Mouse (Mus musculus): ENCODE results near the gene Myo1d. TPM values are rescaled to one million over a fixed set of nuclear protein-coding genes. Genes with fewer than 3 reads are reported as not detected.

The Myo1d gene
- polyA plus RNA-seq, 1 experiment from 2014 or later: 2.1 TPM

DNA sequence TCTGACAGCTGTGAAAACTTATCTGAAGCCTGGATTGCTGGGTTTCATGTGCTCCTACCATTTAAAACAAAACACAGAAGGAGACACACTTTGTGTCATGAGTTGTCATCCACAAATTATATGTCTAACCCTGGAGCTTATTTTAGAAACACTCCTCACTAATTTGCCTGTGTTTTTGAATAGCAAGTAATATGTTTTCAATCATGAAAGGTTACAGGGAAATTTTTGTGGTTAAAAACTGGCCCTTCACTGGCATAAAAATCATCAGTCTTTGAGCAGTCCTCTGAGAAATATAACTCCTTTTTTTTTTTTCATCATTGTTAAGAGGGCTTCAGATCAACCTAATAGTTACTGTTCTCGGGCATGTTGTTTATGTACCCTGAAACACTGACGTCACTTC, 25.6 kb downstream of the Myo1d start:
- 73% methylated on average over 2 of the region's 2 CpGs for WGBS
- no peak for ATAC-seq
- H3K27ac ChIP-seq (ENCODE audit: low read depth, low read length): no peak overlapping the region
- no peaks in the 10 kb centered on the region for H3K27me3 ChIP-seq (replicated peaks; ENCODE audit: control insufficient read depth, insufficient read depth, low read length)
- no peaks in the 10 kb centered on the region for H3K36me3 ChIP-seq (ENCODE audit: control insufficient read depth, insufficient read depth, low read length)
- no peaks in the 10 kb centered on the region for H3K9me3 ChIP-seq (ENCODE audit: control insufficient read depth, low read length)
- H3K4me2 ChIP-seq (ENCODE audit: low read length): no peak overlapping the region
- H3K4me3 ChIP-seq (ENCODE audit: low read length): no peak overlapping the region
- no peaks in the 10 kb centered on the region for H3K4me1 ChIP-seq (ENCODE audit: control insufficient read depth, insufficient read depth, low read depth, low read length)
- no peak overlapping the region for H3K9ac ChIP-seq (ENCODE audit: low read depth, low read length)

DNA sequence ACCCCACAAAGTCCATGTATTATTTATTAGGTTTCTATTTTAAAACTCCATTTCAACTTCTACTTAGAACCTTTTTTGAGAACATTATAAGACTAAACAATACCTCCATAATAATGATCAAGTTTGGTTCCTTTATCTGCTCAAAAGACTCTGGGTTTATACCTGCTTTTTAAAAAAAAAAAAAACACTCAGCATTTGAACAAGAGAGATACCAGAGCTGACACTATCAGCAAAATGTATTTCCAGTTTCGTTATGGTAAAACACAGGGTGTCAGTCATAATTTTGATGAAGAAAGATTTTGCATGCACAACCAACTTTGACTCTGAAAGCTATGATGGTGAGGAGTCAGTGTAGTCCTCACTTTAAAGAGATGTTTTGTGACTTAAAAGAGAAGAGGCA, 28.7 kb downstream of the Myo1d start:
- H3K27ac ChIP-seq (ENCODE audit: low read depth, low read length): no peak overlapping the region
- no peak overlapping the region for H3K4me3 ChIP-seq (ENCODE audit: low read length)
- no peak overlapping the region for H3K4me2 ChIP-seq (ENCODE audit: low read length)
- no peak for ATAC-seq
- no peaks in the 10 kb centered on the region for H3K36me3 ChIP-seq (ENCODE audit: control insufficient read depth, insufficient read depth, low read length)
- 93% methylated on average over 1 of the region's 1 CpGs for WGBS
- H3K4me1 ChIP-seq (ENCODE audit: control insufficient read depth, insufficient read depth, low read depth, low read length): no peaks in the 10 kb centered on the region
- no peaks in the 10 kb centered on the region for H3K9me3 ChIP-seq (ENCODE audit: control insufficient read depth, low read length)
- no peak overlapping the region for H3K9ac ChIP-seq (ENCODE audit: low read depth, low read length)
- no peaks in the 10 kb centered on the region for H3K27me3 ChIP-seq (replicated peaks; ENCODE audit: control insufficient read depth, insufficient read depth, low read length)

DNA sequence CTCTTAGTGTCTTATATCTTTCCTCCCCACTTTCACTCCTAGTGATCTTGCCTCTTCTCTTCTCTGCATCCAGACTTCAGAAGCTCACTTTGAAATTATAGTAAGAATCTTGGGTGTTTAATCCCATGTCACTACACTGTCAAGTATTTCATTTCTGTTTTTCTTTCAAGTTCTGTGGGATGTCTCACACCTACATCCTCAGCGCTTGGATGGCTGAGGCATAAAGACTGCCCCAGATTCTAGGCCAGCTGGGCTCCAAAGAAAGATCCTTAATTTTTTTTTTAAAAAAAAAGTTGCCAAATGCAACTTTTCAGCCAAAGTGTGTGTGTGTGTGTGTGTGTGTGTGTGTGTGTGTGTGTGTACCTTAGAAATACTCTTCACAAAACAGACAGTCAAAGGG, 30.6 kb downstream of the Myo1d start:
- no peak overlapping the region for H3K27ac ChIP-seq (ENCODE audit: low read depth, low read length)
- no peak overlapping the region for H3K9ac ChIP-seq (ENCODE audit: low read depth, low read length)
- 95% methylated on average over 1 of the region's 1 CpGs for WGBS
- H3K4me3 ChIP-seq (ENCODE audit: low read length): no peak overlapping the region
- no peaks in the 10 kb centered on the region for H3K4me1 ChIP-seq (ENCODE audit: control insufficient read depth, insufficient read depth, low read depth, low read length)
- no peak for ATAC-seq
- no peaks in the 10 kb centered on the region for H3K36me3 ChIP-seq (ENCODE audit: control insufficient read depth, insufficient read depth, low read length)
- no peaks in the 10 kb centered on the region for H3K27me3 ChIP-seq (replicated peaks; ENCODE audit: control insufficient read depth, insufficient read depth, low read length)
- no peaks in the 10 kb centered on the region for H3K9me3 ChIP-seq (ENCODE audit: control insufficient read depth, low read length)
- no peak overlapping the region for H3K4me2 ChIP-seq (ENCODE audit: low read length)

DNA sequence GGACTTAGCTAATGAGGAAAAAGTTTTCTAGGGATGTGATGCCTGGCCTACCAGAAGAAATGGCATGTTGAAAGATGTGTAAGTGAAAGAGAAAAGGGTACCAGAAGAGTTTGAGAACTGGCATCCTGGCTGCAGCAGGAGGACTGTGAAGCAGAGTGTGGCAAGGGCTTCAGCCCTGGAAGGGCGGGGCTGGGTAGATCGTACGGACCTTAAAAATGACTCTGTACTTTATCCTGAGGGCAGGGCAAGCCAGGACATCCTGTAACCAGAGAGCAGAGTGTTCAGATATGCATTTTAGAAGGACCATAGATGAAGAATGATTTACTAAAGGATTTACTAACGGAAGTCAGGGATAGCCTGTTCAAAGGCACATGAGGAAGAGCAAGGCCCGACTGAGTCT, 34.4 kb downstream of the Myo1d start:
- H3K4me1 ChIP-seq (ENCODE audit: control insufficient read depth, insufficient read depth, low read depth, low read length): no peaks in the 10 kb centered on the region
- no peaks in the 10 kb centered on the region for H3K27me3 ChIP-seq (replicated peaks; ENCODE audit: control insufficient read depth, insufficient read depth, low read length)
- WGBS: 94% methylated on average over 5 of the region's 5 CpGs
- ATAC-seq: no peak
- no peaks in the 10 kb centered on the region for H3K36me3 ChIP-seq (ENCODE audit: control insufficient read depth, insufficient read depth, low read length)
- H3K4me3 ChIP-seq (ENCODE audit: low read length): no peak overlapping the region
- no peaks in the 10 kb centered on the region for H3K9me3 ChIP-seq (ENCODE audit: control insufficient read depth, low read length)
- H3K4me2 ChIP-seq (ENCODE audit: low read length): no peak overlapping the region
- H3K9ac ChIP-seq (ENCODE audit: low read depth, low read length): no peak overlapping the region
- H3K27ac ChIP-seq (ENCODE audit: low read depth, low read length): no peak overlapping the region

DNA sequence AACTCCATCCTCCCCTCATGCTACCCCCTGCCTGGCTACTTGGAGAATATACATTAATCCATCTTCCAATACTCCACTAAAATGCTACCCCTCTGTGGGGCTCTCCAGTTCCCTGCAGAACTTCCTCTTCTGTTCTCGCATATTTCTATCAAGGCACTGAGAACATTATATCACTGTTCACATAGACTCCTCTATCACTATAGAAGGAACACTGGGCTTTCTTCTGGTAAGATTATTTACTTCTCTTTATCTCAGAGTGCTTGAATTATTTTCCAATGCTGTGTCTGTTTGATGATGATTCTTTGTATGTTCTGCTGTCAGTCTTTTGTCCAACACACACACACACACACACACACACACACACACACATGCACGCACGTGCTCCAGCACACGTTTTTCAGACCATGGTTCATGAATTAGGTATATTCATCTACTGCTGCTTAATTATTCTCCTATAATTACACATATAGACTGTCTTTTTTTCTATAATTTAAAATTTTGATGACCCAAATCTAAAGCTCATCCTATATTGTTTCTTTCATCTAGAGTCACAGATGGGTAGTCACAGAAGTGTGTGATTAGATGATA, 35.9 kb downstream of the Myo1d start:
- ATAC-seq: no peak
- H3K36me3 ChIP-seq (ENCODE audit: control insufficient read depth, insufficient read depth, low read length): no peaks in the 10 kb centered on the region
- H3K27me3 ChIP-seq (replicated peaks; ENCODE audit: control insufficient read depth, insufficient read depth, low read length): no peaks in the 10 kb centered on the region
- H3K27ac ChIP-seq (ENCODE audit: low read depth, low read length): no peak overlapping the region
- no peak overlapping the region for H3K4me2 ChIP-seq (ENCODE audit: low read length)
- no peak overlapping the region for H3K9ac ChIP-seq (ENCODE audit: low read depth, low read length)
- no peaks in the 10 kb centered on the region for H3K4me1 ChIP-seq (ENCODE audit: control insufficient read depth, insufficient read depth, low read depth, low read length)
- no peaks in the 10 kb centered on the region for H3K9me3 ChIP-seq (ENCODE audit: control insufficient read depth, low read length)
- 79% methylated on average over 4 of the region's 4 CpGs for WGBS
- H3K4me3 ChIP-seq (ENCODE audit: low read length): no peak overlapping the region

DNA sequence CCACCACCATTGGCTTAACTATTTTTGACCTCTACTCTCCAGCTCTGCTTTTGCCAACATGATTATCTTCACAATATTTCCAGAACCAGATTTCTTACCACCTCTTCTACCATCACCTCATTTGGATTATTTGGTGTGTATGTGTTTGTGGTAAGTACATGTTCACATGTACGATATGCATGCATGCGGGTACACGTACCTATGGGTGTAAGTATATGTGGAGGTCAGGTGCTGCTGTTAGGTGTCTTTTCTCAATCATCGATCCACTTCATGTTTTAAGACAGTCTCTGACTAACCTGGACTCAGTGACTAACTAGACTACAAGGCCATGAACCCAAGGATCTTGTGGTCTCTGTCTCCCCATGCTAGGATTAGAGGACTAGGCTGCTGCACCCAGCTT, 37.4 kb downstream of the Myo1d start:
- no peaks in the 10 kb centered on the region for H3K4me1 ChIP-seq (ENCODE audit: control insufficient read depth, insufficient read depth, low read depth, low read length)
- WGBS: 96% methylated on average over 4 of the region's 4 CpGs
- H3K9ac ChIP-seq (ENCODE audit: low read depth, low read length): no peak overlapping the region
- no peak for ATAC-seq
- no peaks in the 10 kb centered on the region for H3K27me3 ChIP-seq (replicated peaks; ENCODE audit: control insufficient read depth, insufficient read depth, low read length)
- no peaks in the 10 kb centered on the region for H3K9me3 ChIP-seq (ENCODE audit: control insufficient read depth, low read length)
- no peak overlapping the region for H3K4me2 ChIP-seq (ENCODE audit: low read length)
- H3K36me3 ChIP-seq (ENCODE audit: control insufficient read depth, insufficient read depth, low read length): no peaks in the 10 kb centered on the region
- H3K4me3 ChIP-seq (ENCODE audit: low read length): no peak overlapping the region
- H3K27ac ChIP-seq (ENCODE audit: low read depth, low read length): no peak overlapping the region

DNA sequence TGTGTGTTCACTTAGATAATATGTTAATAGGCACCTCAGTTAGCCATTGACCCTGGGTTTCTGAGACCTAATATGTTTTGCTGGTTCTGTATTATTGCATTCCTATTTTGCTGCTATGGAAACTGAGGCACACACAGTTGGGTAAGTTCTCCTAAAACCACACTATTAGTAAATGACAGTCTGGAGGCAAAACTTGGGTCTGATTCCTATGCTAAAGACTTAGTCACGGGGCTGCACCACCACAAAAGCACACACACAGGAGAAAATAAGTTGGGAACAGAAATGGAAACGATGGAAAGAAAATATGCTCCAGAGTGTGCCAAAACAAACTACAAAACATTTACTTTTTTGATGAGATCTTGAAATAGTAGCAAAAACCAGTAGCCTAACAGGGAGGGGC, 45.1 kb downstream of the Myo1d start:
- Histone ChIP-seq H3K9me3 (ENCODE audit: control insufficient read depth, low read length) (no peaks in the 10 kb centered on the region), H3K27ac (ENCODE audit: low read depth, low read length) (no peak overlapping the region), H3K4me2 (ENCODE audit: low read length) (no peak overlapping the region), H3K27me3 (replicated peaks; ENCODE audit: control insufficient read depth, insufficient read depth, low read length) (no peaks in the 10 kb centered on the region), H3K9ac (ENCODE audit: low read depth, low read length) (no peak overlapping the region), H3K4me3 (ENCODE audit: low read length) (no peak overlapping the region), H3K4me1 (ENCODE audit: control insufficient read depth, insufficient read depth, low read depth, low read length) (no peaks in the 10 kb centered on the region), H3K36me3 (ENCODE audit: control insufficient read depth, insufficient read depth, low read length) (no peaks in the 10 kb centered on the region)
- 90% methylated on average over 2 of the region's 2 CpGs for WGBS
- ATAC-seq: no peak

DNA sequence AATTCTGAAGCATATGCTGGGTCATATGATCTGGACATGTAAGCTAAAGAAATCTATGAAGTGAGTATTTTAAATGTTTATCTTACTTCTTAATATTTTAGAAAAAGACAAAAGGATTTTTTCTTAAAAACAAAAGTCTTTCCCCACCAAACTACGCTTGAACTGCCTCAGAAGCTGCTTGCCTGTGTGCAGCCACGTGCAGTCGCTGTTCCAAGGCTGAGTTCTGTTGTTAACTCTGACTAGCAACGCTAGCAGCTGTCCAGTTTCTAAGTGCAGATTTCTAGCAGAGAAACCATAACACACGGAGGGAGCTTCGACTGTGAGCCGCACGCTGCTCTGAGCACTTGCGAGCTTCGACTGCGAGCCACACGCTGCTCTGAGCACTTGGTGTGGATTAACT, 55.1 kb downstream of the Myo1d start:
- Histone ChIP-seq H3K4me3 (ENCODE audit: low read length) (no peak overlapping the region), H3K9ac (ENCODE audit: low read depth, low read length) (no peak overlapping the region), H3K36me3 (ENCODE audit: control insufficient read depth, insufficient read depth, low read length) (no peaks in the 10 kb centered on the region)

DNA sequence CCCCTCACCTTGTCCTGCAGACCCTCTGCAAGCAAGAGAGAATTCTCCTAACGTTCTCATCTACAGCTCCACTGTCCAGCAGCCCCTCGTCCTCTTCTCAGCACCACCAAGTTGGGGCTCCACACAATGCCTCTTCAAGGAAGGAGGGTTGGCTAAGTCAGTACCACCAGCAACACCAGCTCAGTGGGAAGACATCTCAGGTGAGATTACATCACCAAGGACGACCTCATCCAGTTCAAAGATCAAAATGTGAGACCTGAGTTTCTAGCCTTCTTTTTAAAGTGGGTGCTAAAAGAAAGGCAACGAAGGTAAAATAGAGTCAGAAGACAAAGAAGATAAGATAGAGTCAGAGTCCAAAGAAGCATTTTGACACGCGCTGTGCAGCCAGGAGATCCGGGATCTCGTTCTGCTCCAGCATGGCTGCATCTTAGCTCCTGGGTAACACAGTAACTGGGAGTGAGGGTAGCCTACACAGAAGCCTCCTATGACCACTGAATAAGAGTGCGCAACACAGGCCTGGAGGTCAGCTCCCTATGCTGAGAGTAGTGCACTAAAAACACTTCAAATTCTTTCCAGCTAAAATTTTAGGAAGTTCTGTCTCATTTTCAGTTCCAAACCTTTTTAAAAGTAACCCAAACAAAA, 56.3 kb downstream of the Myo1d start:
- Histone ChIP-seq H3K4me2 (ENCODE audit: low read length) (no peak overlapping the region), H3K27ac (ENCODE audit: low read depth, low read length) (no peak overlapping the region), H3K9ac (ENCODE audit: low read depth, low read length) (no peak overlapping the region), H3K9me3 (ENCODE audit: control insufficient read depth, low read length) (no peaks in the 10 kb centered on the region), H3K4me3 (ENCODE audit: low read length) (no peak overlapping the region), H3K27me3 (replicated peaks; ENCODE audit: control insufficient read depth, insufficient read depth, low read length) (no peaks in the 10 kb centered on the region), H3K36me3 (ENCODE audit: control insufficient read depth, insufficient read depth, low read length) (no peaks in the 10 kb centered on the region), H3K4me1 (ENCODE audit: control insufficient read depth, insufficient read depth, low read depth, low read length) (no peaks in the 10 kb centered on the region; the same call in 1 of the 2 replicates)
- 86% methylated on average over 9 of the region's 9 CpGs for WGBS
- ATAC-seq: no peak

More for the DNA sequence above, 55.1 kb downstream of the Myo1d start:
- Histone ChIP-seq H3K27me3 (replicated peaks; ENCODE audit: control insufficient read depth, insufficient read depth, low read length) (no peaks in the 10 kb centered on the region), H3K4me2 (ENCODE audit: low read length) (no peak overlapping the region), H3K4me1 (ENCODE audit: control insufficient read depth, insufficient read depth, low read depth, low read length) (no peaks in the 10 kb centered on the region; the same call in 1 of the 2 replicates), H3K27ac (ENCODE audit: low read depth, low read length) (no peak overlapping the region), H3K9me3 (ENCODE audit: control insufficient read depth, low read length) (no peaks in the 10 kb centered on the region)
- ATAC-seq: no peak
- 61% methylated on average over 12 of the region's 12 CpGs for WGBS

All from hindbrain, embryonic 16.5 days (tissue).